Mouse (Mus musculus): ENCODE measurements around the gene Chrm5.
A peak's percentile ranks its signal among the peaks of the same experiment; 100 is the strongest.

- TF ChIP-seq CTCF (IDR thresholded peaks at IDR 0.05) (0 out of 2 replicates have a peak, but pooled peaks have one; percentile 13), EP300 (IDR thresholded peaks at IDR 0.05; ENCODE audit: insufficient read depth, low read depth, low read length) (no peak)
Measured at GRCm38 (mm10) chr2:112513036-112513435, 32.5 kb upstream of the Chrm5 start.

All from heart, adult 2 months (tissue).